Mouse (Mus musculus): ENCODE results near the gene Etl4. TPM values are rescaled to one million over a fixed set of nuclear protein-coding genes. Genes with fewer than 3 reads are reported as not detected.

Etl4 gene
- total and polyA plus RNA-seq, 2 experiments from 2014 or later = 7.6 to 20.6 TPM

DNA sequence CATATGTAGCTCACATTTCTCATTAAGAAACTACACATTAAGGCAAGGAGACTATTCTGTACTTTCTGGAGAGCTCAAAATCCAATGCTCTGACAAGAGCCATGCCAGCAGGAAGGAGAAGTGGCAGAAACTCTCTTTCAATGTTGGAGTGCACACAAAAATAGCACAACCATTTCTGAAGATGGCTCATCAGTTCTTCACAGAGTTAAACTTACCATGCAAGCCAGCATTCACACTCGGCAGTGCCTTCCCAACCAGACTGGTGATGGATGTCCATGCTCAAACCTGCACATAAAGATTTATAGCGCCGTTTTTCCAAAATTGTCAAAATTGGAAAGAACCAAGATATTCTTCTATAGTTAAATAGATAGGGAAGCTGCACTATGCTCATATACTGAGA is 392.9 kb downstream of the Etl4 start:
- no peaks in the 10 kb centered on the region for H3K9me3 ChIP-seq (replicated peaks; ENCODE audit: control insufficient read depth, low read length)
- no peak overlapping the region for H3K9ac ChIP-seq (replicated peaks; ENCODE audit: low read depth, low read length)
- H3K4me3 ChIP-seq (ENCODE audit: low read depth, low read length) = no peak overlapping the region
- no peak overlapping the region for H3K4me2 ChIP-seq (ENCODE audit: low read depth, low read length)
- no peak for TF ChIP-seq CTCF (IDR thresholded peaks at IDR 0.05; ENCODE audit: low read depth)
- TF ChIP-seq EP300 (IDR thresholded peaks at IDR 0.05; ENCODE audit: low read depth) = no peak
- WGBS = 89% methylated on average over 3 of the region's 3 CpGs
- ATAC-seq (ENCODE audit: insufficient read depth, low read depth) = no peak
- H3K27me3 ChIP-seq (ENCODE audit: control insufficient read depth, insufficient read depth, low read length) = no peaks in the 10 kb centered on the region
- H3K4me1 ChIP-seq (ENCODE audit: control insufficient read depth, insufficient read depth) = no peaks in the 10 kb centered on the region
- H3K36me3 ChIP-seq (replicated peaks; ENCODE audit: control insufficient read depth, insufficient read depth, low read length) = no peaks in the 10 kb centered on the region
- DNase-seq (ENCODE audit: low spot score) = no peak
- no peak overlapping the region for H3K27ac ChIP-seq (ENCODE audit: low read depth)

DNA sequence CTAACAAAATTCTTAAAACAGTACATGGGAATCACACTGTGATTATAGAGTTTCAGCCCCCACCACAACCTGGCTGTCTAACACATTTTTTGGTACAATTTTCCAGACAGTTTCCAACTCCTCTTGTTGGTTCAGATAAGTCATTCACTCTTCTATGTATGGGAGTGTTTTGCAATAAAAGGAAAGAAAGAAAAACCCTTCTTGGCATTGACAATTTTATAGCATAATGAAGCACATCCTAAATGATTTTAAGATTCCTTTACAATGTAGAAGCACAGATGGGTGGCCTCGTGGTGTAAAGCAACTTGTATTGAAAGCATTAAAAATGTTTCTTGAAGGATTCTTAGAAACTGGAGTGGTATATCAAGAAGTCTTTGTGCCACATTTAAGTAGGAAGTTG is 415.4 kb downstream of the Etl4 start:
- Histone ChIP-seq H3K4me1 (ENCODE audit: control insufficient read depth, insufficient read depth) (no peaks in the 10 kb centered on the region), H3K4me3 (ENCODE audit: low read depth, low read length) (no peak overlapping the region), H3K27me3 (ENCODE audit: control insufficient read depth, insufficient read depth, low read length) (no peaks in the 10 kb centered on the region), H3K9me3 (replicated peaks; ENCODE audit: control insufficient read depth, low read length) (no peaks in the 10 kb centered on the region), H3K4me2 (ENCODE audit: low read depth, low read length) (no peak overlapping the region), H3K9ac (replicated peaks; ENCODE audit: low read depth, low read length) (no peak overlapping the region), H3K36me3 (replicated peaks; ENCODE audit: control insufficient read depth, insufficient read depth, low read length) (no peaks in the 10 kb centered on the region), H3K27ac (ENCODE audit: low read depth) (no peak overlapping the region)
- ATAC-seq (ENCODE audit: insufficient read depth, low read depth) = no peak
- 66% methylated on average over 1 of the region's 1 CpGs for WGBS
- TF ChIP-seq EP300 (IDR thresholded peaks at IDR 0.05; ENCODE audit: low read depth) (no peak), CTCF (IDR thresholded peaks at IDR 0.05; ENCODE audit: low read depth) (no peak)
- no peak for DNase-seq (ENCODE audit: low spot score)

GRCm38 (mm10) chr2:20336176-20336575 is 426.6 kb downstream of the Etl4 start:
- Histone ChIP-seq H3K4me2 (ENCODE audit: low read depth, low read length) (no peak overlapping the region), H3K27me3 (ENCODE audit: control insufficient read depth, insufficient read depth, low read length) (no peaks in the 10 kb centered on the region), H3K27ac (ENCODE audit: low read depth) (no peak overlapping the region), H3K36me3 (replicated peaks; ENCODE audit: control insufficient read depth, insufficient read depth, low read length) (no peaks in the 10 kb centered on the region), H3K4me3 (ENCODE audit: low read depth, low read length) (no peak overlapping the region), H3K9ac (replicated peaks; ENCODE audit: low read depth, low read length) (no peak overlapping the region), H3K4me1 (ENCODE audit: control insufficient read depth, insufficient read depth) (0 out of 2 replicates have a peak, but pooled peaks cover 3% of the 10 kb centered on the region), H3K9me3 (replicated peaks; ENCODE audit: control insufficient read depth, low read length) (no peaks in the 10 kb centered on the region)
- ATAC-seq (ENCODE audit: insufficient read depth, low read depth) (no peak), DNase-seq (ENCODE audit: low spot score) (no peak)
- no peak for TF ChIP-seq EP300 (IDR thresholded peaks at IDR 0.05; ENCODE audit: low read depth)
- WGBS = 83% methylated on average over 6 of the region's 6 CpGs

GRCm38 (mm10) chr2:20339016-20339734 is 429.6 kb downstream of the Etl4 start:
- no peaks in the 10 kb centered on the region for H3K27me3 ChIP-seq (ENCODE audit: control insufficient read depth, insufficient read depth, low read length)
- 0 out of 2 replicates have a peak overlapping the region, but pooled peaks have one; percentile 17 for H3K4me3 ChIP-seq (ENCODE audit: low read depth, low read length)
- 0 out of 2 replicates have a peak, but pooled peaks cover 3% of the 10 kb centered on the region for H3K4me1 ChIP-seq (ENCODE audit: control insufficient read depth, insufficient read depth)
- H3K9me3 ChIP-seq (replicated peaks; ENCODE audit: control insufficient read depth, low read length) = no peaks in the 10 kb centered on the region
- no peak for DNase-seq (ENCODE audit: low spot score)
- peak overlapping the region; percentile 52 for H3K4me2 ChIP-seq (ENCODE audit: low read depth, low read length)
- H3K9ac ChIP-seq (replicated peaks; ENCODE audit: low read depth, low read length) = no peak overlapping the region
- no peak for TF ChIP-seq CTCF (IDR thresholded peaks at IDR 0.05; ENCODE audit: low read depth)
- no peak for TF ChIP-seq EP300 (IDR thresholded peaks at IDR 0.05; ENCODE audit: low read depth)
- 35% methylated on average over 7 of the region's 7 CpGs for WGBS
- no peak overlapping the region for H3K27ac ChIP-seq (ENCODE audit: low read depth)
- no peak for ATAC-seq (ENCODE audit: insufficient read depth, low read depth)
- H3K36me3 ChIP-seq (replicated peaks; ENCODE audit: control insufficient read depth, insufficient read depth, low read length) = no peaks in the 10 kb centered on the region

- no peak overlapping the region for H3K27ac ChIP-seq (ENCODE audit: low read depth)
- H3K27me3 ChIP-seq (ENCODE audit: control insufficient read depth, insufficient read depth, low read length) = no peaks in the 10 kb centered on the region
- 0 out of 2 replicates have a peak, but pooled peaks cover 3% of the 10 kb centered on the region for H3K4me1 ChIP-seq (ENCODE audit: control insufficient read depth, insufficient read depth)
- ATAC-seq (ENCODE audit: insufficient read depth, low read depth) (no peak), DNase-seq (ENCODE audit: low spot score) (no peak)
- H3K4me3 ChIP-seq (ENCODE audit: low read depth, low read length) = 0 out of 2 replicates have a peak overlapping the region, but pooled peaks have one; percentile 17
- H3K9me3 ChIP-seq (replicated peaks; ENCODE audit: control insufficient read depth, low read length) = no peaks in the 10 kb centered on the region
- peak overlapping the region; percentile 52 for H3K4me2 ChIP-seq (ENCODE audit: low read depth, low read length)
- TF ChIP-seq CTCF (IDR thresholded peaks at IDR 0.05; ENCODE audit: low read depth) (no peak), EP300 (IDR thresholded peaks at IDR 0.05; ENCODE audit: low read depth) (no peak)
- no peaks in the 10 kb centered on the region for H3K36me3 ChIP-seq (replicated peaks; ENCODE audit: control insufficient read depth, insufficient read depth, low read length)
- H3K9ac ChIP-seq (replicated peaks; ENCODE audit: low read depth, low read length) = no peak overlapping the region
- WGBS = 23% methylated on average over 12 of the region's 12 CpGs
These were observed 430.3 kb downstream of the Etl4 start for GRCm38 (mm10) chr2:20339919-20340318.

- no peaks in the 10 kb centered on the region for H3K4me1 ChIP-seq (ENCODE audit: control insufficient read depth, insufficient read depth)
- H3K4me3 ChIP-seq (ENCODE audit: low read depth, low read length) = no peak overlapping the region
- H3K36me3 ChIP-seq (replicated peaks; ENCODE audit: control insufficient read depth, insufficient read depth, low read length) = no peaks in the 10 kb centered on the region
- ATAC-seq (ENCODE audit: insufficient read depth, low read depth) (no peak), DNase-seq (ENCODE audit: low spot score) (no peak)
- H3K27me3 ChIP-seq (ENCODE audit: control insufficient read depth, insufficient read depth, low read length) = no peaks in the 10 kb centered on the region
- no peak overlapping the region for H3K9ac ChIP-seq (replicated peaks; ENCODE audit: low read depth, low read length)
- no peak overlapping the region for H3K4me2 ChIP-seq (ENCODE audit: low read depth, low read length)
- TF ChIP-seq CTCF (IDR thresholded peaks at IDR 0.05; ENCODE audit: low read depth) (no peak), EP300 (IDR thresholded peaks at IDR 0.05; ENCODE audit: low read depth) (no peak)
- H3K27ac ChIP-seq (ENCODE audit: low read depth) = no peak overlapping the region
- H3K9me3 ChIP-seq (replicated peaks; ENCODE audit: control insufficient read depth, low read length) = no peaks in the 10 kb centered on the region
- WGBS = 75% methylated on average over 3 of the region's 3 CpGs
These were observed 437.3 kb downstream of the Etl4 start for GRCm38 (mm10) chr2:20346873-20347272.

Data from heart, postnatal 0 days (tissue).